Mouse (Mus musculus): ENCODE data around the gene Coa4. TPM values are rescaled to one million over a fixed set of nuclear protein-coding genes. Genes with fewer than 3 reads are reported as not detected.

The Coa4 gene
- polyA plus RNA-seq (2012; ENCODE audit: insufficient read depth, insufficient read length, low replicate concordance, missing spikeins) = not detected in 2 replicates

DNA sequence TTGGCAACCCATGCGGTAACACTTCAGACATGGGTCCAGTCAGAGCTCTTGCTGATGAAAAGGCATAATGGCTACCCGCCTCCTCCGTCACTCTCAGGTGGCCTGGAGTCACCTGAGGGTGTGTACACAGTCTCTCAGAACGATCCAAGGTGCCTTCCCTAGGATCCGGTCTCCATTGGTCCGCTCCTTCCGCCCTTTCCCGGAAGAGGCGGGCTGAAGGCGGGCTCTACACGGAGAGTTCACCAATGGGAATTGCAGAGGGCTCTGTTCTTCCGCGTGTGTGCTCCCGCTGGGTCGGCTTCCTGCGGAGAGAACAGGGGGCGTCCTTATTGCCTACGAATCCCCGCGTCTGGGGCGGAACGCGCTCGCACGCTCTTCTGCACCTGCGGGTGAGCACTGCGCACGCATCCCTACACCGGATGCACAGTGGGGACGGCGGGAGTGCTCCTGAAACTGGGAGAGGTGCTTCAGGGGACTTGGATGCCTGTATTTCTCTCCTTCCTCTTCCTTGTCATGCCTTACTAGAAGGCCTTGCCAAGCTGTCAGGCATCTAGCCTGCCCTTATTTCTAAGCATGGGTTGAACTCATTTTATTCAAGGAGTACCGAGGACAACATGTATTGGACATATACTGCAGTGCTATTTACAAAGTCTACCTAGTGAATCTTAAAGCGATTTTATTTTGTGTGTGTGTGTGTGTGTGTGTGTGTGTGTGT is at the start of gene Coa4:
Coa4 (plus strand) TSS at position 268 of the 715 bp plus-strand sequence.
- peak within 1 kb of the TSS; percentile 60 for H3K27ac ChIP-seq (ENCODE audit: insufficient read depth, low read depth, low read length)
- WGBS = under 1% methylated on average over 33 of the region's 33 CpGs
- no peaks in the 10 kb centered on the region for H3K4me1 ChIP-seq (ENCODE audit: control insufficient read depth, insufficient read depth, low read length)
- TF ChIP-seq CTCF (IDR thresholded peaks at IDR 0.05; ENCODE audit: insufficient read depth, low read depth, low read length) (no peak), POLR2A (IDR thresholded peaks at IDR 0.05; ENCODE audit: insufficient read depth, low read depth, low read length) (peak; percentile 81)
- peak within 1 kb of the TSS; percentile 86 for H3K4me3 ChIP-seq (ENCODE audit: insufficient read depth, low read depth, low read length)

DNA sequence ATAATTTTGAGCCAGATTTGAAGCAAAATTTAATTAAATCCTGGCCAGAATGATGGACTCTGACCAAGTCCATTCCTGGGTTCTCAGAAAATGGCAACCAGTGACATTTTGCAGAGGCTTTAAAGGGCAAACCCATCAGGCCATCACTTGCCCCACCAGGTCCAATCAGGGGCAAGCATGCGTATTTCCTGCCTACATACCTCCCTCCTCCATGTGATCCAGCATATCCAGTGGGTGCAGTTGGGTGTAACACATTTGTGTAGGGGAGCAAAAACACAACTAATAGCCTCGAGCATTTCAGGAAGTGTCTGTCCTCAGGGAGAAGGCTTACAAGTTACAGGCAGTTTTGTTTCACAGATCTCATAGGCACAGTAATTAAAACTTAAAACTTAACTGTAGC is 49.6 kb upstream of the Coa4 start:
- no peak for TF ChIP-seq CTCF (IDR thresholded peaks at IDR 0.05; ENCODE audit: insufficient read depth, low read depth, low read length)
- Histone ChIP-seq H3K4me3 (ENCODE audit: insufficient read depth, low read depth, low read length) (no peak overlapping the region), H3K4me1 (ENCODE audit: control insufficient read depth, insufficient read depth, low read length) (peaks cover 8% of the 10 kb centered on the region), H3K27ac (ENCODE audit: insufficient read depth, low read depth, low read length) (no peak overlapping the region)
- WGBS = 81% methylated on average over 2 of the region's 2 CpGs

DNA sequence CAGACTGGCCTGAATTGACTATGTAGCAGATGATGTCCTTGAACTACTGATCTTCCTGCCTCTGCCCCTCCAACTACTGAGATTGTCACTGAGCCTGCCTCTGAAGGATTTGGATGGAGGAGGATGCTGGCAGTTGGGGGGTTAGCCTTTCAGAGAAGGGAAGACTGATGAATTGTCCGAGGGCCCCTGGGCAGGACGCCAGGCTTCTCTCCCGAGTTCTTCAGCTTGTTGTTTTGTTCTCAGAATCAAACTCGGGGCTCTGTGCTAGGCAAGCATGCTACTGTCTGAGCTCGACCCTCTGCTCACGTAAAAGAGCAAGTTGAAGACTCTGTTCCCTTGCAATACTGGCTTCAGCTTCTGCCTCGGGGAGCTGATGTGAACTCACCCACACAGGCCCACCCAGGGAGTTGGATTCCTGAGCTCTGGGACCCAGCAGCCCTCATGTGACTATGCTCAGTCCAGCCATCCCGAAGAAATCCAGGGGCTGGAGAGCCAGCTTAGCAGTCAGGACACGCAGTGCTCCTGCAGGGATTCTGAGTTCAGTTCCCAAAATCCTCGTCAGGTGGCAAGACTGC is 48.3 kb upstream of the Coa4 start:
- TF ChIP-seq POLR2A (IDR thresholded peaks at IDR 0.05; ENCODE audit: insufficient read depth, low read depth, low read length) (no peak), CTCF (IDR thresholded peaks at IDR 0.05; ENCODE audit: insufficient read depth, low read depth, low read length) (no peak)
- WGBS = 38% methylated on average over 10 of the region's 10 CpGs
- Histone ChIP-seq H3K4me1 (ENCODE audit: control insufficient read depth, insufficient read depth, low read length) (peaks cover 16% of the 10 kb centered on the region), H3K27ac (ENCODE audit: insufficient read depth, low read depth, low read length) (peak overlapping the region; percentile 54; the same call in 1 of the 2 replicates), H3K4me3 (ENCODE audit: insufficient read depth, low read depth, low read length) (no peak overlapping the region)

DNA sequence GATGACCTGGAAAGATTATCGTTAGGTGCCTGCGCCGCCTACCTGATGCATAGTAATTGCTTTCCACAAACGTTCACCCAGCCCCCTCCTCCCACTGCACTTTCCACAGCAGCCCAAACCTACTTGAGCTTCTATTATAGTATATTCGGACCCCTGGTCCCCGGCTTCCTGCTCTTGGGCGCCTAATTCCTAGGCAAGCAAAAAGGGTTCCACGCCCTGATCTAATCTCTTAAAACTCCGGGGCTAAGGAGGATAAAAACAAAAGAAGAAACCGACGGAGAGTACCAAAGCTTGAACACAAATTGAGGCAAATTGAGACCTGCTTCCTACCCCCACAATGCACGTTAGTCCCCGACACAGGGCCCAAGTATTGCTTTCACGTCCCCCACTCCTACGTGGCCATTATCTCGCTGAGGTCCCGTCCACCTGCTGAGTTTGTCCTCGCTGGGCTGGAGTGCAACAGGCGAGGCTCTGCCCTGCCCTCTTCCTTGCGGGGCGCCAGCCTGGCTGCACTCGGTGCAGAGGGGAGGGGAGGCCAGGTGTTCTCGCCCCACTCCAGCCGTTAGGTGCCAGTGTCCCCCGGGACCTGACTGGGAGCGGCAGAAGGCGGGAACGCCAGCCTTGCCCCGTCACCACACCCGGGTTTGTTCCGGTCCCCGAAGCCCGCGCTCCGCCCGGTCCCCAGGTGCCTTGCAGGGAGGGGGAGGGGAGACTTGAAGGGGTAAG is 44.3 kb upstream of the Coa4 start:
- TF ChIP-seq CTCF (IDR thresholded peaks at IDR 0.05; ENCODE audit: insufficient read depth, low read depth, low read length) (no peak), POLR2A (IDR thresholded peaks at IDR 0.05; ENCODE audit: insufficient read depth, low read depth, low read length) (no peak)
- peaks cover 26% of the 10 kb centered on the region for H3K4me1 ChIP-seq (ENCODE audit: control insufficient read depth, insufficient read depth, low read length)
- H3K4me3 ChIP-seq (ENCODE audit: insufficient read depth, low read depth, low read length) = peak overlapping the region; percentile 36
- 12% methylated on average over 36 of the region's 36 CpGs for whole genome bisulfite sequencing
- no peak overlapping the region for H3K27ac ChIP-seq (ENCODE audit: insufficient read depth, low read depth, low read length)

DNA sequence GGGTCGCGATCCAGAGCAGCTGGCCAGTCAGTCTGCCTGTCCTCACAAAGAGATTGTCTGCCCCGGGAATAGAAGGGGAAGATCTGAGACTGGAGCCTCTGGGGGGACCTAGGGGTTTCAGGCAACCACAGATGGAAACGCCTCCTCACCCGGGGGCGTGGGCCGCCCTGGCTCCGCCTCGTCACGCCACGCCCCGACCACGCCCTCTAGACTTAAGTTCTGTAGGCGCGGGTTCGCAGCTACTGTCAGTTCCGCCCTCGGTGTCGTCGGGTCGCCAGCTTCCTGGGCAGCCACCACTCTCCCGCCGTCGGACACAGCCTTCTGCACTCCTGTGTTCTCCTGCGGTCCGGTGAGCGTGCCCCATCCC is 43.8 kb upstream of the Coa4 start, which contains the start of gene Ucp2:
Ucp2 (plus strand) TSS at position 221 of the 367 bp plus-strand sequence.
- H3K4me3 ChIP-seq (ENCODE audit: insufficient read depth, low read depth, low read length) = peak within 1 kb of the TSS; percentile 36
- no peak for TF ChIP-seq CTCF (IDR thresholded peaks at IDR 0.05; ENCODE audit: insufficient read depth, low read depth, low read length)
- no peak for TF ChIP-seq POLR2A (IDR thresholded peaks at IDR 0.05; ENCODE audit: insufficient read depth, low read depth, low read length)
- 2% methylated on average over 27 of the region's 27 CpGs for WGBS
- peak within 1 kb of the TSS; percentile 4; the same call in 1 of the 2 replicates for H3K27ac ChIP-seq (ENCODE audit: insufficient read depth, low read depth, low read length)
- peaks cover 26% of the 10 kb centered on the region for H3K4me1 ChIP-seq (ENCODE audit: control insufficient read depth, insufficient read depth, low read length)

DNA sequence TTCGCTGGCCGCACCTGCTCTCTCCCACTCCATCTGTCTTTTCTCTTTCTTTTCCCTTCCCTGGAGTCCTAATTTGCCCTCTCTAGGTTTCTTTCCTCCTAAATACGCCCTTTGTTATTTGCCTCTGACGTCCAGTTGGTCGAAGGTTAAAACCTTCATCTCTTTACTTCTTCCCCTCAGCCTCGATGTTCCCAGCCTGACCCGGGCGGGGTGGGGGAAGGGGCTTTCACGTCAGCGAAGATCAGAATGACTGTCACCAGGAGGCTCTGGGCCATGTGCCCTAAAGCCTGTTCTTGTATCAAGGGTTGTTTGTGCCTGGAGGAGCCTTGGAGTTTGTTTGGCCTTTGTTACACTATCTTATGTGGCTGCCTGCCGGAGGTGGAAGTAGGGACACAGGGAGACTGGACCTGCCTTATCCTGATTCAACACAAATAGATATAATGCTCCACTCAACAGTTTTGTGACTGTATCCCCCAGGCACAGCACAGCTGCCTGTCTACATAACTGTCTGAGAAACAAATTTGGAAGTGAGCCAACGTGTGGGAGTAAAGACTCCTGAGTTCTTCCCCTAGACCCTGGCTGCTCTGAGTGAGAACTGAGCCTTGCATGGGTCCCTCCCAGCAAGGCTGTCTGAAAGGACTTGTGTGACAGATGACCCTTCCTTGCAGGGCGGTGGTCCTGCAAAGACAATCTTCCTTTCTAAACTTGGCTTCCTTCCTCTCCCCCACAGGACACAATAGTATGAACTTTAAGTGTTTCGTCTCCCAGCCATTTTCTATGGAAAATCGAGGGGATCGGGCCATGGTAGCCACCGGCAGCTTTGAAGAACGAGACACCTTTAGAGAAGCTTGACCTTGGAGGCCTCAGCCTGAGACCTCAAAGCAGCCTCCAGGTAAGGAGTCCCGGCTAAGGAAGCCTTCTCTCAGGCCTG is 43.1 kb upstream of the Coa4 start:
- WGBS = 49% methylated on average over 19 of the region's 19 CpGs
- Histone ChIP-seq H3K4me1 (ENCODE audit: control insufficient read depth, insufficient read depth, low read length) (peaks cover 23% of the 10 kb centered on the region), H3K27ac (ENCODE audit: insufficient read depth, low read depth, low read length) (peak overlapping the region; percentile 4; the same call in 1 of the 2 replicates), H3K4me3 (ENCODE audit: insufficient read depth, low read depth, low read length) (peak overlapping the region; percentile 36)
- TF ChIP-seq POLR2A (IDR thresholded peaks at IDR 0.05; ENCODE audit: insufficient read depth, low read depth, low read length) = no peak
- no peak for TF ChIP-seq CTCF (IDR thresholded peaks at IDR 0.05; ENCODE audit: insufficient read depth, low read depth, low read length)

DNA sequence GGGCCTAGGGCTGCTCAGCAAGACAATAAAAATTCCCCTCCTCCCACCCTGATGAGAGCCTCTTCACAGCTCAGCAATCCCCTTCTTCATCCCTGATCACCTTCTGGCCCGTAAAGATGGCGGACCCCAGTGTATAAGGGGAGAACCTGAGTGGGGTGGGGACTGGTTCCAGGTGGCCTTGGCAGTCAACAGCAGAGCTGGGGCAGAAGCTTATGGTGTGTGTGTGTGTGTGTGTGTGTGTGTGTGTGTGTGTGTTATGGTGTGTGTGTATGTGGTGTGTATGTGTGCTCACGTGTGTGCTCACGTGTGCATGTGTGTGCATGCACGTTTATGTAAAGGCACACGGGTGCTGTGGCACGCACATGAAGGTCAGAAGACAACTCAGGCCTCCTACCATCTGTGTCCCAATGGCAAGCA is 42.4 kb upstream of the Coa4 start:
- peaks cover 21% of the 10 kb centered on the region for H3K4me1 ChIP-seq (ENCODE audit: control insufficient read depth, insufficient read depth, low read length)
- peak overlapping the region; percentile 10 for H3K4me3 ChIP-seq (ENCODE audit: insufficient read depth, low read depth, low read length)
- TF ChIP-seq CTCF (IDR thresholded peaks at IDR 0.05; ENCODE audit: insufficient read depth, low read depth, low read length) (no peak), POLR2A (IDR thresholded peaks at IDR 0.05; ENCODE audit: insufficient read depth, low read depth, low read length) (no peak)
- H3K27ac ChIP-seq (ENCODE audit: insufficient read depth, low read depth, low read length) = no peak overlapping the region
- 90% methylated on average over 7 of the region's 7 CpGs for WGBS

DNA sequence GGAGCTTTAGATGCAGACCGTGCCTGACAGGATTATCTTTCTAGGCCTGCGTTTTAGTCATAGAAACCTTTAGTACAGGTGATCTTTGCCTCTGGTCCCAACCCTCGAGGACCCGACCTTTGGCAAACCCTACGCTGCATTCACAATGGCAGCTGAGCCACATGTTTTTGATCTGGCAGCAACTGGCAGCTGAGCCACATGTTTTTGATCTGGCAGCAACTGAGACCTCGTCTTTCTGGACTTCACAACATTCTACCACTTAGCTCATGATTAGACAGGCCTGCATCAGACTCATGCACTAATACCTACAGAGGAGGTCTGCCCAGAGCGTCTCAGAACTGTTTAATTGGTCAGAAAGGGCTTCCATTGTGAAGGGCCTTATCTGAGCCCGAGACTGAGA is 41.8 kb upstream of the Coa4 start:
- 71% methylated on average over 8 of the region's 8 CpGs for WGBS

More for the DNA sequence above, 41.8 kb upstream of the Coa4 start:
- H3K27ac ChIP-seq (ENCODE audit: insufficient read depth, low read depth, low read length) = peak overlapping the region; percentile 41
- TF ChIP-seq POLR2A (IDR thresholded peaks at IDR 0.05; ENCODE audit: insufficient read depth, low read depth, low read length) (no peak), CTCF (IDR thresholded peaks at IDR 0.05; ENCODE audit: insufficient read depth, low read depth, low read length) (no peak)
- peak overlapping the region; percentile 16; the same call in 1 of the 2 replicates for H3K4me3 ChIP-seq (ENCODE audit: insufficient read depth, low read depth, low read length)
- H3K4me1 ChIP-seq (ENCODE audit: control insufficient read depth, insufficient read depth, low read length) = peaks cover 21% of the 10 kb centered on the region
